Mouse (Mus musculus) bone marrow, adult 2 months (tissue): ENCODE data around the gene Col16a1.

ENCODE experiments used
- CTCF ChIP-seq: fragments of 200-500 bp; IDR thresholded peaks from 2 replicates; pipeline ENCODE4 v1.5.1; 2011; ENCODE audit warnings: low read length, control low read depth; ENCODE audit not compliant: control insufficient read depth, insufficient read depth
- POLR2A ChIP-seq: fragments of 200-500 bp; IDR thresholded peaks from 2 replicates; pipeline ENCODE4 v1.6.1; 2011; ENCODE audit warnings: low read depth, mild to moderate bottlenecking, control low read depth, low read length, borderline replicate concordance; ENCODE audit not compliant: control insufficient read depth

- TF ChIP-seq CTCF (no peak), POLR2A (no peak)
These were observed 7.1 kb downstream of the Col16a1 start for GRCm38 (mm10) chr4:130054727-130055126.
